Mouse (Mus musculus) retina, adult 2 months (tissue): Measurements from ENCODE around the gene Rec8.

ENCODE experiments used
- DNase-seq: peaks from one replicate; pipeline ENCODE4 v3.0.0-alpha.2; 2012; ENCODE audit warnings: low read depth, low spot score

The Rec8 gene

GRCm38 (mm10) chr14:55641291-55641690 is 23.5 kb downstream of the Rec8 start:
- no peak for DNase-seq

- DNase-seq, result no peak
These were observed 24.8 kb downstream of the Rec8 start for GRCm38 (mm10) chr14:55642679-55643059.

- DNase-seq, result peak; percentile 70
These were observed 25.4 kb downstream of the Rec8 start, which contains the start of gene Tm9sf1 for GRCm38 (mm10) chr14:55643060-55643907. Gene Tm9sf1, minus strand, starts transcription at chr14:55643806.

- DNase-seq, result no peak
These were observed 26.5 kb downstream of the Rec8 start for GRCm38 (mm10) chr14:55644261-55644888.

- no peak for DNase-seq
These were observed 32.0 kb downstream of the Rec8 start, which contains the start of gene Tssk4 for GRCm38 (mm10) chr14:55649884-55650283. Gene Tssk4, plus strand, starts transcription at chr14:55650184.

- no peak for DNase-seq
These were observed 33.7 kb downstream of the Rec8 start for GRCm38 (mm10) chr14:55651528-55651927.

GRCm38 (mm10) chr14:55656935-55657334 is 39.1 kb downstream of the Rec8 start:
- DNase-seq, result no peak

- DNase-seq, result no peak
These were observed 40.2 kb downstream of the Rec8 start for GRCm38 (mm10) chr14:55658011-55658410.

GRCm38 (mm10) chr14:55659960-55660573 is 42.2 kb downstream of the Rec8 start, which contains the start of gene Mdp1:
Gene Mdp1, minus strand, starts transcription at chr14:55660508.
- peak; percentile 74 for DNase-seq

GRCm38 (mm10) chr14:55660636-55661035 is 42.8 kb downstream of the Rec8 start:
- no peak for DNase-seq

- peak; percentile 26 for DNase-seq
These were observed 53.6 kb downstream of the Rec8 start for GRCm38 (mm10) chr14:55671486-55671832.

- peak; percentile 81 for DNase-seq
These were observed 54.2 kb downstream of the Rec8 start, which contains the start of the genes Gmpr2 and Nedd8 for GRCm38 (mm10) chr14:55671833-55672740. Gene Gmpr2, plus strand, starts transcription at chr14:55671941. Gene Nedd8, minus strand, starts transcription at chr14:55672124.

GRCm38 (mm10) chr14:55672741-55673060 is 54.9 kb downstream of the Rec8 start:
- no peak for DNase-seq
